Mouse (Mus musculus): ENCODE data around the gene Acsl4. TPM values are rescaled to one million over a fixed set of nuclear protein-coding genes. Genes with fewer than 3 reads are reported as not detected.

Gene Acsl4
- total RNA-seq (2014; rRNA removed; ENCODE audit: low replicate concordance) (11.0 and 14.3 TPM in 2 replicates), polyA plus RNA-seq (2015; fragmentation: Nextera tagmentation; extraction: Ambion mirVana) (11.7 and 14.0 TPM in 2 replicates)

- 10% methylated on average over 56 of the region's 59 CpGs for WGBS
- H3K9ac ChIP-seq (replicated peaks; ENCODE audit: low read depth, low read length): peak within 1 kb of the TSS; percentile 86
- H3K9me3 ChIP-seq (replicated peaks; ENCODE audit: control insufficient read depth, low read length): no peaks in the 10 kb centered on the region
- TF ChIP-seq EP300 (IDR thresholded peaks at IDR 0.05; ENCODE audit: low read depth) (no peak), CTCF (IDR thresholded peaks at IDR 0.05; ENCODE audit: low read depth) (no peak)
- peak within 1 kb of the TSS; percentile 87 for H3K27ac ChIP-seq (ENCODE audit: low read depth)
- no peaks in the 10 kb centered on the region for H3K36me3 ChIP-seq (replicated peaks; ENCODE audit: control insufficient read depth, insufficient read depth, low read length)
- H3K27me3 ChIP-seq (ENCODE audit: control insufficient read depth, insufficient read depth, low read length): no peaks in the 10 kb centered on the region
- ATAC-seq (ENCODE audit: insufficient read depth, low read depth): peak; percentile 99
- H3K4me3 ChIP-seq (ENCODE audit: low read depth, low read length): peak within 1 kb of the TSS; percentile 82
- H3K4me1 ChIP-seq (ENCODE audit: control insufficient read depth, insufficient read depth): no peaks in the 10 kb centered on the region
- H3K4me2 ChIP-seq (ENCODE audit: low read depth, low read length): peak within 1 kb of the TSS; percentile 70
- DNase-seq (ENCODE audit: low spot score): peak; percentile 89
These were observed at the start of gene Acsl4 for GRCm38 (mm10) chrX:142390247-142390908. TSS of gene Acsl4 (minus strand) at chrX:142390535.

GRCm38 (mm10) chrX:142437971-142438504 lies 47.7 kb upstream of the Acsl4 start:
- H3K27ac ChIP-seq (ENCODE audit: low read depth): no peak overlapping the region
- H3K4me3 ChIP-seq (ENCODE audit: low read depth, low read length): no peak overlapping the region
- H3K4me1 ChIP-seq (ENCODE audit: control insufficient read depth, insufficient read depth): no peaks in the 10 kb centered on the region
- H3K27me3 ChIP-seq (ENCODE audit: control insufficient read depth, insufficient read depth, low read length): no peaks in the 10 kb centered on the region
- ATAC-seq (ENCODE audit: insufficient read depth, low read depth) (no peak), DNase-seq (ENCODE audit: low spot score) (no peak)
- no peaks in the 10 kb centered on the region for H3K9me3 ChIP-seq (replicated peaks; ENCODE audit: control insufficient read depth, low read length)
- no peaks in the 10 kb centered on the region for H3K36me3 ChIP-seq (replicated peaks; ENCODE audit: control insufficient read depth, insufficient read depth, low read length)
- no peak overlapping the region for H3K4me2 ChIP-seq (ENCODE audit: low read depth, low read length)
- no peak for TF ChIP-seq EP300 (IDR thresholded peaks at IDR 0.05; ENCODE audit: low read depth)
- no peak for TF ChIP-seq CTCF (IDR thresholded peaks at IDR 0.05; ENCODE audit: low read depth)
- 49% methylated on average over 4 of the region's 4 CpGs for WGBS
- H3K9ac ChIP-seq (replicated peaks; ENCODE audit: low read depth, low read length): no peak overlapping the region

GRCm38 (mm10) chrX:142432846-142433245 lies 42.5 kb upstream of the Acsl4 start:
- H3K4me3 ChIP-seq (ENCODE audit: low read depth, low read length): no peak overlapping the region
- H3K4me2 ChIP-seq (ENCODE audit: low read depth, low read length): no peak overlapping the region
- H3K9ac ChIP-seq (replicated peaks; ENCODE audit: low read depth, low read length): no peak overlapping the region
- no peaks in the 10 kb centered on the region for H3K4me1 ChIP-seq (ENCODE audit: control insufficient read depth, insufficient read depth)
- H3K27ac ChIP-seq (ENCODE audit: low read depth): no peak overlapping the region
- 68% methylated on average over 3 of the region's 3 CpGs for WGBS
- TF ChIP-seq EP300 (IDR thresholded peaks at IDR 0.05; ENCODE audit: low read depth) (no peak), CTCF (IDR thresholded peaks at IDR 0.05; ENCODE audit: low read depth) (no peak)
- H3K27me3 ChIP-seq (ENCODE audit: control insufficient read depth, insufficient read depth, low read length): no peaks in the 10 kb centered on the region
- ATAC-seq (ENCODE audit: insufficient read depth, low read depth) (no peak), DNase-seq (ENCODE audit: low spot score) (no peak)
- no peaks in the 10 kb centered on the region for H3K9me3 ChIP-seq (replicated peaks; ENCODE audit: control insufficient read depth, low read length)
- no peaks in the 10 kb centered on the region for H3K36me3 ChIP-seq (replicated peaks; ENCODE audit: control insufficient read depth, insufficient read depth, low read length)

GRCm38 (mm10) chrX:142427111-142427510 lies 36.8 kb upstream of the Acsl4 start:
- DNase-seq (ENCODE audit: low spot score): no peak
- Histone ChIP-seq H3K9ac (replicated peaks; ENCODE audit: low read depth, low read length) (no peak overlapping the region), H3K4me3 (ENCODE audit: low read depth, low read length) (no peak overlapping the region), H3K9me3 (replicated peaks; ENCODE audit: control insufficient read depth, low read length) (no peaks in the 10 kb centered on the region), H3K4me2 (ENCODE audit: low read depth, low read length) (no peak overlapping the region), H3K36me3 (replicated peaks; ENCODE audit: control insufficient read depth, insufficient read depth, low read length) (no peaks in the 10 kb centered on the region), H3K4me1 (ENCODE audit: control insufficient read depth, insufficient read depth) (no peaks in the 10 kb centered on the region), H3K27ac (ENCODE audit: low read depth) (no peak overlapping the region), H3K27me3 (ENCODE audit: control insufficient read depth, insufficient read depth, low read length) (no peaks in the 10 kb centered on the region)
- ATAC-seq (ENCODE audit: insufficient read depth, low read depth): no peak
- no peak for TF ChIP-seq EP300 (IDR thresholded peaks at IDR 0.05; ENCODE audit: low read depth)
- TF ChIP-seq CTCF (IDR thresholded peaks at IDR 0.05; ENCODE audit: low read depth): no peak
- 54% methylated on average over 4 of the region's 4 CpGs for WGBS

GRCm38 (mm10) chrX:142426628-142427027 lies 36.3 kb upstream of the Acsl4 start:
- DNase-seq (ENCODE audit: low spot score) (no peak), ATAC-seq (ENCODE audit: insufficient read depth, low read depth) (no peak)
- 69% methylated on average over 4 of the region's 4 CpGs for WGBS
- no peaks in the 10 kb centered on the region for H3K9me3 ChIP-seq (replicated peaks; ENCODE audit: control insufficient read depth, low read length)
- TF ChIP-seq CTCF (IDR thresholded peaks at IDR 0.05; ENCODE audit: low read depth) (no peak), EP300 (IDR thresholded peaks at IDR 0.05; ENCODE audit: low read depth) (no peak)
- H3K4me2 ChIP-seq (ENCODE audit: low read depth, low read length): no peak overlapping the region
- H3K27ac ChIP-seq (ENCODE audit: low read depth): no peak overlapping the region
- no peak overlapping the region for H3K4me3 ChIP-seq (ENCODE audit: low read depth, low read length)
- H3K27me3 ChIP-seq (ENCODE audit: control insufficient read depth, insufficient read depth, low read length): no peaks in the 10 kb centered on the region
- no peaks in the 10 kb centered on the region for H3K36me3 ChIP-seq (replicated peaks; ENCODE audit: control insufficient read depth, insufficient read depth, low read length)
- H3K4me1 ChIP-seq (ENCODE audit: control insufficient read depth, insufficient read depth): no peaks in the 10 kb centered on the region
- no peak overlapping the region for H3K9ac ChIP-seq (replicated peaks; ENCODE audit: low read depth, low read length)
